Mouse (Mus musculus): ENCODE results near the gene Ms4a6c.

- TF ChIP-seq CTCF (conservative IDR thresholded peaks at IDR 0.05 in 1 of 2, IDR thresholded peaks at IDR 0.05 in 1 of 2; ENCODE audit: low read depth in 2 of 2, low read length in 2 of 2), result no peak
- TF ChIP-seq ZNF384 (IDR thresholded peaks at IDR 0.05; ENCODE audit: low read depth, low read length), result no peak
- TF ChIP-seq ZC3H11A (IDR thresholded peaks at IDR 0.05; ENCODE audit: low read depth, low read length), result no peak
- no peak for TF ChIP-seq MXI1 (IDR thresholded peaks at IDR 0.05; ENCODE audit: low read depth, low read length)
- TF ChIP-seq POLR2A (IDR thresholded peaks at IDR 0.05; ENCODE audit: low read depth, low read length), result no peak
- no peak for TF ChIP-seq CHD2 (IDR thresholded peaks at IDR 0.05; ENCODE audit: low read length)
- no peak for TF ChIP-seq MAX (IDR thresholded peaks at IDR 0.05; ENCODE audit: low read length)
These were observed 13.5 kb downstream of the Ms4a6c start for GRCm38 (mm10) chr19:11482684-11483083.

Data from CH12.LX (cell line).